Mouse (Mus musculus) brown adipose tissue, adult 24 weeks (tissue): ENCODE results near the gene Cldn15. TPM values are rescaled to one million over a fixed set of nuclear protein-coding genes. Genes with fewer than 3 reads are reported as not detected.
"Not testable (repeated sequence)": the region's sequence is repeated elsewhere in the genome, so short reads cannot be mapped to it uniquely, and the experiment has no call there.

Source experiments
- H3K27ac ChIP-seq: fragments of 200-500 bp; replicated peaks from 2 replicates; pipeline ENCODE4 v1.5.1; 2012; ENCODE audit warnings: low read depth, mild to moderate bottlenecking, low read length
- H3K4me1 ChIP-seq: fragments of 200-500 bp; 2 replicates; pipeline ENCODE4 v1.6.1; 2012; ENCODE audit warnings: low read length, mixed read lengths; ENCODE audit not compliant: control insufficient read depth, insufficient read depth, insufficient read length
- H3K4me3 ChIP-seq: fragments of 200-500 bp; 2 replicates; pipeline ENCODE4 v1.5.1; 2012; ENCODE audit warnings: low read depth, mild to moderate bottlenecking, low read length, moderate library complexity; ENCODE audit not compliant: insufficient read depth
- polyA plus RNA-seq: library from polyadenylated mRNA; stranded (reverse); fragments of >200 nt; gene quantifications from 2 replicates; pipeline ENCODE4 v1.2.4, GENCODE M21; 2012; ENCODE audit not compliant: missing spikeins, insufficient read depth, insufficient read length

The Cldn15 gene
- polyA plus RNA-seq, 1 experiment = 4.6 TPM

DNA sequence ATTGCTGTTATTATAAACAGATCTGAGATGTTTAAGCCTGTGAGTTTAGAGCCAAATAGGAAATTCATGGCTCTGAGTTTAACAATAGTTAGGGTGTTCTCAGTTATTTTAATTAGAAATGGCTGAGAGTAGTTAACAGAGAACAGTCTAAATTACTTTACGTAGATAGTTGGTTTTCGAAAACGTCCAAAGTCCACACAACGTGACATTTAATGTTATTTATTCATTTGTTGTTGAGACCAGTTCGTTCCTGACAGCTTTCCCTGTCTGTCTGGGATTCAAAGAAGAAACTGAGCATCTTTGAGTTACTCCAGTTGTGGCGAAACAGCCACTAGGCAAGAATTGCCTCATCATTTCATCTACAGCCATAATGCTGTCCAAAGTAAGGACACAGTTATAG lies 26.4 kb upstream of the Cldn15 start:
- not testable (repeated sequence) for H3K4me1 ChIP-seq, H3K27ac ChIP-seq

DNA sequence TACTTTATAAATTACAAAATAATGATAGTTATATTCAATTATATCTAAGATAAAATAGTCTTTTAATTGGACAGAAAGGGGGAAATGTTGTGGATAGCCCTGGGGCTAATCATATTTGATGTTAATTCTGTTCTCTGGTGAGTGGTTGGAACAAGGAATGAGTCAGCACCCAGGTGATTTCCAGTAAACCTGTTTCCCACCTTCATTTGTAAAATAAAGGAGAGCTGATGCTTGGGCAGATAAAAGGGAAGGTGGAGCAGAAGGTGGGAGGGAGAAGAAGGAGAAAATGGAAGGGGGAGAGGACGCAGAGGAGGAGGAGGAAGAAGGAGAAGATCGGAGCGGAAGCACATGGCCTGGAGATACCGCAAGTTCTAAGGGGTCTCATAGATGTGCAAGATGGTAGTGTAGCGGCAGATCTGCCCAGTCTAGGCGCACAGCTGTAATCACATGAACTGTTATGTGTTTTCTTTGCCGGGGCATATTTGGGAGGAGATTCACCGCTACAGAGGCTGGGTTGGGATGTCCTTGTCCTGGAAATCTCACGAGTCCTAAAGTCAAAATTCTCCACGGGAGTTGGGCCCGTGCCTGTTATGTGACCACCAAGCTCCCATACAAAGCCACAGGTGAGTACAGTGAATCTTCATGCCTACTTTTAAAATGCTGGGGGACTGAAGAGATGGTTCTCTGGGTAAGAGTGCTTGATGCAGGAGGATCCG lies 25.4 kb upstream of the Cldn15 start:
- Histone ChIP-seq H3K4me1 (no peaks in the 10 kb centered on the region), H3K4me3 (no peak overlapping the region), H3K27ac (no peak overlapping the region)

More for the DNA sequence above, 26.4 kb upstream of the Cldn15 start:
- H3K4me3 ChIP-seq = not testable (repeated sequence)

DNA sequence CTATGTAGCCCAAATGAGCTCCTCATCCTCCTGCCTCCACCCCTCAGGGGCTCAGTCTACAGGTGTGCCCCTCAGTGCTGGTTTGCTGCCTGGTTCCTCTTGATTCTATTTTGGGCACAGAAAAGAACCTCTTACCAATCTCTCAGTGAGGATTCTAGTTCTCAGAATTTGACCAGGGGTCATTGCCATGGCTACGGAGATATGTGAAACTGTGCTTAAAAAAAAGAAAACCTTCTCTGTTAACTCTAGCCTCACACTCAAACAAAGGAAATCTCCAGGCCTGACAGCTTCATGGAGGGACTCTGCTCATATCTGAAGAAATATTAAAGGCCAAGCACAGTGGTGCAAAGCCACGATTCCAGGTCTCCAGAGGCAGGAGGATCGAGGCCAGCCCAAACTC lies 23.6 kb upstream of the Cldn15 start:
- Histone ChIP-seq H3K4me3 (no peak overlapping the region), H3K4me1 (no peaks in the 10 kb centered on the region), H3K27ac (no peak overlapping the region)

DNA sequence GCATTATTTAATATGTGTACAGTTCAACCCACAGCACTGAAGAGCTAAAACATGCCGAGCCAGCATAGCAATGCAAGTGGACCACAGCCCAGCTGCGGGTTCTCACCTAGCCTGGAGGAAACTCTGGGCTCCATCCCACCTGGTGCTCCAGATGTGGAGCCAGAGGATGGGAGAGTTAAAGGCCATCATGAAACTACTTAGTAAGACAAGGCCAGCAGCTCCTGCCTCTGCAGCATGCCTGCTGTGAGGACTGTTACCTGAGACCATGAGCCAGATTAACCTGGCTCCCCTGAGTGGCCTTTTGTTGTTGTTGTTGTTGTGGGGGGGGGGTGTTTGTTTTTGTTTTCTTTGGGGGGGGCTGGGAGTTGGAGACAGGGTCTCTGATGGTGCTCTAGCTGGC lies 23.0 kb upstream of the Cldn15 start:
- Histone ChIP-seq H3K4me3 (no peak overlapping the region), H3K27ac (no peak overlapping the region), H3K4me1 (no peaks in the 10 kb centered on the region)

DNA sequence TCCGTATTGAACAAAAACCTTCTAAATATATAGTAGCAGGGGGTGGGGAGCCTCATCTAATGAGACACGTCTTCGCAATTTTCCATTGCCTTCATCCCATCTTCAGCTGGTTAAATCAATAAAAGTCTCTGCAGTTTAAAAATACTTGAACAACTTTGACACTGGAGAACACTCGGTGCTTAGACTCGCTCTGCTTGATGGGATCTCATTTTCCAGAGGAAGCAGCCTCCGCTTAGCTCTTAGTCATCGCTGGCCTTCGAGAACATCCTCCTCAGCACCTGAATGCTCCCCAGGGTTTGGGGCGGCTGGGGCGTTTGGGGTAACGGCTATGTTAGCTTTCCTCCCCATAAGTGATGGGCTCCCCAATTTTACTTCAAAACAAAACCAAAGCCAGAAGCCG lies 21.3 kb upstream of the Cldn15 start:
- Histone ChIP-seq H3K4me1 (no peaks in the 10 kb centered on the region), H3K4me3 (no peak overlapping the region), H3K27ac (no peak overlapping the region)

DNA sequence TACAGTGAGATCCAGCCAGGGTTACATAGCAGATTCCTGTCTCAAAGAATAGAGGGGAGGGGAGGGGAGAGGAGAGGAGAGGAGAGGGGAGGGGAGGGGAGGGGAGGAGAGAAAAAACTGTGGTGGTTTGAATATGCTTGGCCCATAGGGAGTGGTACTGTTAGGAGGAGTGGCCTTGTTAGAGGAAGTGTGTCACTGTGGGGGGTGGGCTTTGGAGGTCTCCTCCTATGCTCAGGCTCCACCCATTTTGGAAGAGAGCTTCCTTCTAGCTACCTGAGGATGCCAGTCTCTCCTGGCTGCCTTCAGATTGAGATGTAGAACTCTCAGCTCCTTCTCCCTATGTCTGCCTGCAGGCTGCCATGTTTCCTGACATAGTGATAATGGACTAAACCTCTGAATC lies 18.5 kb upstream of the Cldn15 start:
- no peak overlapping the region for H3K27ac ChIP-seq
- H3K4me3 ChIP-seq = no peak overlapping the region
- H3K4me1 ChIP-seq = no peaks in the 10 kb centered on the region

DNA sequence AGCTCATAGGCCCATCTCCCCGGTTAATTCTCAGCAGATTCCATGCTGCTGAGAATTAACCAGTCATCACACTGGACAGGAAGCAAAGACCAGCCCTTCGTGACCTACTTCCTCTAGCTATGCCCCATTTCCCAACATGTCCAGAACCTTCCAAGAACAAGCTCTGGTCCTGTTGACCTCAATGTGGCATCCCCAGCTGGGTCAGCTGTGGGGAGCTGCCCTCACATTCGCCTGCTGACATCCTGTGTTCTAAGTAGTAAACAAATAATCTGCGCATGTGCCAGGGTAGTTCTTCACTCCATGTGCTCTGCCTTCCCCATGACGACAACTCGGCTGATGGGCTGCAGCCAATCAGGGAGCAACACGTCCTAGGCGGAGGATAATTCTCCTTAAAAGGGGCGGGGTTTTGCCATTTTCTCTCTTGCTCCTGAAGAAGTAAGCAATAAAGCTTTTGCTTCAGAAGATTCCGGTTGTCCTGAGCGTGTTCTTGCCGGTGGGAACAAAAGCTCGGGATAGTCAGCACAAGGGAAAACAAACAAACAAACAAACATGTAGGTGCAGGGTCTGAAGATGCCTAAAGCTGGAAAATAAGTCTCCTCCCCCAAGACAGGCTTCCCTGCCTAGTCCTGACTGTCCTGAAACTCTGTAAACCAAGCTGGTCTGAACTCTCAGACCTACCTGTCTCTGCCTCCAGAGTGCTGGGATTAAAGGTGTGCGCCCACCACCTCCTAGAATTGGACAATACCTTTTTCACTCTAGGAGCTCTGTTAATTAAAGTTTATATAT lies 16.7 kb upstream of the Cldn15 start:
- not testable (repeated sequence) for H3K4me1 ChIP-seq, H3K4me3 ChIP-seq
- peak overlapping the region; percentile 57; the same call in 1 of the 2 replicates for H3K27ac ChIP-seq

DNA sequence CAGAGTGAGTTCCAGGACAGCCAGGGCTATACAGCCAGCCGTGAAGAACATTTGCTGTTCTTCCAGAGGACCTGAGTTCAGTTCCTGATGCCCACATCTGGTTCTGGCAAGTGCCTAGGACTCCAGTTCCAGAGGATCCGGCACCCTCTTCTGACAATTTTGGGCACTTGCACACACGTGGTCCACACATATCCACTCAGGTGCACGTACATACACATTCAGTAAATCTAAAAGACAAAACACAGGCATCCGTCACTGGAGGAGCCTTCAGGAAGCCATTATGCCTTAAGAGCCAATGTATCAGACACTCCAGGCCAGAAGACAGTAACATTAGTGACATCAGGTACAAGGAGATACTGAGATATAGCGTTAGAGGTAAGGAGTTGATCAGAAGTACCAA lies 15.9 kb upstream of the Cldn15 start:
- no peak overlapping the region for H3K27ac ChIP-seq
- H3K4me1 ChIP-seq = peaks cover 5% of the 10 kb centered on the region
- no peak overlapping the region for H3K4me3 ChIP-seq

DNA sequence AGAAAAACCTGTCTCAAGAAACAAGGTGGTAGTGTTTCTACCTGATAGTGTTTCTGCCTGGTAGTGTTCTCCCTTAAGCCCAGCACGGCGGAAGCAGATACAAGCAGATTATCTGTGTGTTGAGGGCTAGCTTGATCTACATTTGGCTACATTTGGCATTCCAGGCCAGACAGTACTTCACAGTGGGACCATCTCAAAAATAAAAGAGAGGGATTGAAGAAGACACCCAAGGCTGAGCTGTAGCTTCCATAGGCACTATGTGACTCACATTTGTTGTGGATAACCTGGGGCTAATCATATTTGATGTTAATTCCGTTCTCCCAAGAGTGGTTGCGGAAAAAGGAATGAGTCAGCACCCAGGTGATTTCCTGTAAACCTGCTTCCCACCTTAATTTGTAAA lies 14.3 kb upstream of the Cldn15 start:
- peaks cover 8% of the 10 kb centered on the region for H3K4me1 ChIP-seq
- no peak overlapping the region for H3K4me3 ChIP-seq
- no peak overlapping the region for H3K27ac ChIP-seq

DNA sequence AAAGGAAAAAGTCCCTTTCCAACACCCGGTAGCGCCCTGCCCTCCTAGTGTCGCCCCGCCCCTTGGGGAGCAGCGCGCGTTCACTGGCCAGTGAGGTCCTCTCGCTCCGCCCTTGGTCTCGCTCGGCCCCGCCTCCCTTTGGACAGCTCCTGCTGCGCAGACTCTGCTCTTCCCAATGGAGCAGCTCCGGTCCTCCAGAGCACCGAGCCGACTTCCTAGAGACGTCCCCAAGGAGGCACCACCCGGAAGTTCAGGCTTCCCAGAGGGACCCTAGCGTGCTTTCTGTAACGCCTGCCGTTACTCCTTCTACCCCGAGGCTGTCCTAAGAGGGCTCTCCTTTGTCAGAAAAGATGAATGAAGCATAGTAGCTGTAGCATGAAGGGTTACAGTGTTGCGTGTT lies 13.4 kb upstream of the Cldn15 start, which contains the start of gene Fis1:
Gene Fis1, plus strand, starts transcription at position 261 of the 400 bp plus-strand sequence.
- Histone ChIP-seq H3K4me3 (peak within 1 kb of the TSS; percentile 75), H3K4me1 (peaks cover 8% of the 10 kb centered on the region), H3K27ac (peak within 1 kb of the TSS; percentile 55)

DNA sequence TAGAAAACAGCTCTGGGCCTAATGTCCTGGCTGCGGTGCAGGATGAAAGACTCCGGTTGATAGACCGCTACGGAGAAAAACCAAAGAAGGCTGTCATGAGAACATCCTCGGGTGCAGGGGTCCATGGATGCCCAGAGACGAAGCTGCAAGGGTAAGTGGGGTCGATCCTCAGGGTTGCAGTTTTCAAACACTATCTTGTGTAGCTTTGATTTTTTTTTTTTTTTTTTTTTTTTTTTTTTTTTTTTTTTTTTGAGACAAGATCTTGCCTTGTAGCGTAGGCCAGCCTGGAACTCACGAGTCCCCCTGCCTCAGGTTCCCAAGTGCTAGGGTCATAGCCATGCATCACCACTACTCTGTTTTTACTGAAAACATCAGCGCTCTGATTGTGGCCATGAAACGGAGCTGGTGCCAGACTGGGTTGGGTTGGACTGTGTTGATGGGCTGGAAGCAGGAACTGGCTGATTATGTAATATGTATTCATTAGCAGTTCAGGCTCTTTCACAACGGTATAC lies 12.9 kb upstream of the Cldn15 start:
- Histone ChIP-seq H3K27ac (peak overlapping the region; percentile 55), H3K4me1 (peaks cover 8% of the 10 kb centered on the region), H3K4me3 (peak overlapping the region; percentile 75)

DNA sequence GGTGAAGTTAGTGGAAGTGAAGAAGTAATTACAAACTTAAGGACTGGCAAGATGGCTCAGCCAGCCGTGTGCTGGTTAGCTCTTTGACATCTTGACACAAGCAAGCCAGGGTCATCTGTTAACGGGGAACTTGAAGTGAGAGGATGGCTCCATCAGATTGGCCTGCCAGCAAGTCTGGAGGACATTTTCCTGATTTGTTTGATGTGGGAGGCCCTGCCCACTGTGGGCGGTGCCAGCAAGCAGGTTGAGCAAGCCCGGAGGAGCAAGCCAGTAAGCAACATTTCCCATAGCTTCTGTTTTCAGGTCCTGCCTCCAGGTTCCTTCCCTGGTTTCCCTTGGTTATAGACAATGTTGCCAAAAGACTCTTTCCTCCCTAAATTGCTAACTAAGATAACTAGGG lies 10.8 kb upstream of the Cldn15 start:
- Histone ChIP-seq H3K4me1 (peaks cover 8% of the 10 kb centered on the region), H3K4me3 (no peak overlapping the region), H3K27ac (no peak overlapping the region)

DNA sequence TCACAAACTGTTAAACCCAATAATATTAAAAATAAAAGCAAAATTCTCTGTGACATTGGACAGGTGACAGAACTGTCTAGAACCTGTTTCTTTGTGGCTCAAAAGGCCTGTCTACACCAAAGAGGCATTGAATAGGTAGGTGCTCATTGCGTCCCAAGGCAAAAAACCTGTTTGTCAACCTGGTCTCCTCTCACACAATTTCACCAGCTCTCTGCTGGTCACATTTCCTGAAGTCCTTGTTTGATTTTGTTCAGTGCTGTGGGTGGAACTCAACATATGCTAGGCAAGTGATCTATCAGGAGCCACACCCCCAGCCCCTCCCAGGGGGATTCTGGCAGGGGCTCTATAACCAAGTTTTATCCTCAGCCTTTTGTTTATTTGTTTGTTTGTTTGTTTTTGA lies 9.2 kb upstream of the Cldn15 start:
- Histone ChIP-seq H3K4me1 (peaks cover 8% of the 10 kb centered on the region), H3K27ac (no peak overlapping the region), H3K4me3 (no peak overlapping the region)

DNA sequence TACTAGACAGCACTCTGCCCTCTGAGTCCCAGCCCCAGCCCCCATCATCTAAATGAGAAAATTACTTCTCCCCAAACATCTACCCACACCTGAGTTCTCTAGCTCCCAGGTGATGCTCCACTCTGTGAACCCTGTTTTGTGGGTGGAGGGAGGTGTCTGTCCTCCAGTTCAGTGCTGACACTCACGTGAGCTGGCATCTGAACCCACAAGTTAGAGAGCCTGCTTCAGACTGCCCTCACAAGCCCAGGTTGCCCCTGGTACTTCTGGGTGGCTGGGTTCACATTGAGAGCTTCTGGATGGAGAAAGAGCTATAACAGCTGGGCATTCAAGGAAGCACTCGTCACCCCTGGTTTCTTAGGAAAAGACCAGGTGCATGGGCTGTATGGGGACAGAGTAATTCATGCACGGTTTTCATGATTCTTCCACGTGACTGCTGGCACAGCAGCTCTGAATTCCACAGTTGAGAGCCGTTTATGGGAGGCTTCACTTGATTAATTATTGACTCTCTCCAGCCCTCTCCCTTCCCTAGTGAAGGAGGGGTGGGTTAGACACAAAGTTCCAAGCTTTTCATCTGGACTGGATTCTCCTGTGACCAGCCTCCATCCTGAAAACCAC lies 7.3 kb upstream of the Cldn15 start:
- Histone ChIP-seq H3K4me3 (no peak overlapping the region), H3K27ac (no peak overlapping the region)

DNA sequence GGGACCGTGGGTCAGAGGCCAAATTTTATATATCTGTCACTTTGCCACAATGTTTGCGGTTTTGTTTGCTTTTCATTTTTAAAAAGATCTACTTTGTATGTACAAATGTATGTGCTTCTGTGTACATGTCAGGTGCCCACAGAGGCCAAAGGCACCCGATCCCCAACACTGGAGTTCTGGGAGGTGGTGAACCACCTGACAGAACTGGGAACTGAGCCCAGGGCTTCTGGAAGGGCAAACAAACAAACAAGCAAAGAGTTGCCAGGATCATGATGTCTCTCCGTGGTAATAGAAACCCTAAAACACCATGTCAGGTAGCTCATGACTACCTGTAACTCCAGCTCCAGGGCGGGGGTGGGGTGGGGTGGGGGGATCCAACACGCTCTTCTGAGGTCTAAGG lies 6.4 kb upstream of the Cldn15 start:
- H3K27ac ChIP-seq = no peak overlapping the region
- no peak overlapping the region for H3K4me3 ChIP-seq

More for the DNA sequence above, 7.3 kb upstream of the Cldn15 start:
- H3K4me1 ChIP-seq = peaks cover 7% of the 10 kb centered on the region

More for the DNA sequence above, 6.4 kb upstream of the Cldn15 start:
- H3K4me1 ChIP-seq = peaks cover 6% of the 10 kb centered on the region
